Mouse (Mus musculus): ENCODE measurements around the gene Ano2. TPM values are rescaled to one million over a fixed set of nuclear protein-coding genes. Genes with fewer than 3 reads are reported as not detected.

Ano2 gene
- polyA plus RNA-seq, 1 experiment from 2014 or later = 0.05 TPM

GRCm38 (mm10) chr6:125747322-125747930, 57.2 kb downstream of the Ano2 start:
- no peak overlapping the region for H3K4me3 ChIP-seq
- no peaks in the 10 kb centered on the region for H3K9me3 ChIP-seq
- no peak overlapping the region for H3K27ac ChIP-seq
- no peaks in the 10 kb centered on the region for H3K36me3 ChIP-seq
- H3K4me2 ChIP-seq = no peak overlapping the region
- 32% methylated on average over 10 of the region's 10 CpGs for WGBS
- ATAC-seq (ENCODE audit: insufficient number of reproducible peaks, low FRiP score, low TSS enrichment, low read depth) = 0 out of 2 replicates have a peak, but pooled peaks have one; percentile 40
- H3K4me1 ChIP-seq = peaks cover 9% of the 10 kb centered on the region
- H3K27me3 ChIP-seq = no peaks in the 10 kb centered on the region
- H3K9ac ChIP-seq = no peak overlapping the region

GRCm38 (mm10) chr6:125748646-125749045, 58.4 kb downstream of the Ano2 start:
- Histone ChIP-seq H3K9ac (no peak overlapping the region), H3K36me3 (no peaks in the 10 kb centered on the region), H3K27me3 (no peaks in the 10 kb centered on the region), H3K4me1 (peaks cover 9% of the 10 kb centered on the region), H3K9me3 (no peaks in the 10 kb centered on the region), H3K4me2 (no peak overlapping the region), H3K4me3 (no peak overlapping the region), H3K27ac (no peak overlapping the region)
- no peak for ATAC-seq (ENCODE audit: insufficient number of reproducible peaks, low FRiP score, low TSS enrichment, low read depth)
- WGBS = 60% methylated on average over 3 of the region's 3 CpGs

GRCm38 (mm10) chr6:125762851-125763519, 72.8 kb downstream of the Ano2 start:
- 50% methylated on average over 11 of the region's 11 CpGs for WGBS
- no peak overlapping the region for H3K9ac ChIP-seq
- no peaks in the 10 kb centered on the region for H3K36me3 ChIP-seq
- H3K27me3 ChIP-seq = no peaks in the 10 kb centered on the region
- ATAC-seq (ENCODE audit: insufficient number of reproducible peaks, low FRiP score, low TSS enrichment, low read depth) = no peak
- H3K27ac ChIP-seq = no peak overlapping the region
- H3K4me1 ChIP-seq = no peaks in the 10 kb centered on the region
- no peaks in the 10 kb centered on the region for H3K9me3 ChIP-seq
- no peak overlapping the region for H3K4me2 ChIP-seq
- H3K4me3 ChIP-seq = no peak overlapping the region

GRCm38 (mm10) chr6:125773256-125773655, 83.0 kb downstream of the Ano2 start:
- no peak overlapping the region for H3K4me2 ChIP-seq
- no peaks in the 10 kb centered on the region for H3K27me3 ChIP-seq
- WGBS = 18% methylated on average over 5 of the region's 5 CpGs
- no peaks in the 10 kb centered on the region for H3K36me3 ChIP-seq
- no peaks in the 10 kb centered on the region for H3K9me3 ChIP-seq
- no peak overlapping the region for H3K4me3 ChIP-seq
- H3K4me1 ChIP-seq = no peaks in the 10 kb centered on the region
- ATAC-seq (ENCODE audit: insufficient number of reproducible peaks, low FRiP score, low TSS enrichment, low read depth) = no peak
- H3K27ac ChIP-seq = no peak overlapping the region
- no peak overlapping the region for H3K9ac ChIP-seq

- Histone ChIP-seq H3K36me3 (no peaks in the 10 kb centered on the region), H3K4me3 (no peak overlapping the region), H3K27ac (no peak overlapping the region), H3K4me2 (no peak overlapping the region), H3K4me1 (no peaks in the 10 kb centered on the region), H3K9ac (no peak overlapping the region), H3K27me3 (no peaks in the 10 kb centered on the region), H3K9me3 (no peaks in the 10 kb centered on the region)
- ATAC-seq (ENCODE audit: insufficient number of reproducible peaks, low FRiP score, low TSS enrichment, low read depth) = no peak
- 76% methylated on average over 5 of the region's 5 CpGs for WGBS
These were observed 86.1 kb downstream of the Ano2 start for GRCm38 (mm10) chr6:125776291-125776690.

- ATAC-seq (ENCODE audit: insufficient number of reproducible peaks, low FRiP score, low TSS enrichment, low read depth) = no peak
- H3K9me3 ChIP-seq = no peaks in the 10 kb centered on the region
- no peaks in the 10 kb centered on the region for H3K36me3 ChIP-seq
- H3K4me2 ChIP-seq = no peak overlapping the region
- no peak overlapping the region for H3K4me3 ChIP-seq
- no peak overlapping the region for H3K27ac ChIP-seq
- H3K27me3 ChIP-seq = peaks cover 17% of the 10 kb centered on the region
- WGBS = 29% methylated on average over 8 of the region's 8 CpGs
- peaks cover 12% of the 10 kb centered on the region for H3K4me1 ChIP-seq
- no peak overlapping the region for H3K9ac ChIP-seq
These were observed 112.7 kb downstream of the Ano2 start for GRCm38 (mm10) chr6:125802954-125803353.

GRCm38 (mm10) chr6:125803364-125804011, 113.3 kb downstream of the Ano2 start:
- Histone ChIP-seq H3K9ac (no peak overlapping the region), H3K9me3 (no peaks in the 10 kb centered on the region), H3K27me3 (peaks cover 17% of the 10 kb centered on the region), H3K4me3 (peak overlapping the region; percentile 2; the same call in 1 of the 2 replicates), H3K36me3 (no peaks in the 10 kb centered on the region), H3K4me2 (peak overlapping the region; percentile 22), H3K4me1 (peaks cover 13% of the 10 kb centered on the region), H3K27ac (no peak overlapping the region)
- ATAC-seq (ENCODE audit: insufficient number of reproducible peaks, low FRiP score, low TSS enrichment, low read depth) = no peak
- 7% methylated on average over 20 of the region's 20 CpGs for WGBS

GRCm38 (mm10) chr6:125808996-125809649, 118.9 kb downstream of the Ano2 start:
- ATAC-seq (ENCODE audit: insufficient number of reproducible peaks, low FRiP score, low TSS enrichment, low read depth) = peak; percentile 53; the same call in 1 of the 2 replicates
- Histone ChIP-seq H3K9me3 (no peaks in the 10 kb centered on the region), H3K36me3 (no peaks in the 10 kb centered on the region), H3K4me1 (peaks cover 21% of the 10 kb centered on the region), H3K9ac (no peak overlapping the region), H3K4me3 (no peak overlapping the region), H3K4me2 (no peak overlapping the region), H3K27ac (peak overlapping the region; percentile 57; the same call in 1 of the 2 replicates), H3K27me3 (peaks cover 20% of the 10 kb centered on the region)
- WGBS = 32% methylated on average over 9 of the region's 9 CpGs

GRCm38 (mm10) chr6:125811395-125811794, 121.2 kb downstream of the Ano2 start:
- ATAC-seq (ENCODE audit: insufficient number of reproducible peaks, low FRiP score, low TSS enrichment, low read depth) = no peak
- 9% methylated on average over 2 of the region's 2 CpGs for WGBS

GRCm38 (mm10) chr6:125838121-125838520, 147.9 kb downstream of the Ano2 start:
- no peaks in the 10 kb centered on the region for H3K4me1 ChIP-seq
- no peaks in the 10 kb centered on the region for H3K36me3 ChIP-seq
- ATAC-seq (ENCODE audit: insufficient number of reproducible peaks, low FRiP score, low TSS enrichment, low read depth) = no peak
- H3K9me3 ChIP-seq = no peaks in the 10 kb centered on the region
- no peak overlapping the region for H3K27ac ChIP-seq
- no peak overlapping the region for H3K4me3 ChIP-seq
- no peak overlapping the region for H3K9ac ChIP-seq
- no peak overlapping the region for H3K4me2 ChIP-seq
- WGBS = 34% methylated on average over 4 of the region's 4 CpGs
- H3K27me3 ChIP-seq = no peaks in the 10 kb centered on the region

More at GRCm38 (mm10) chr6:125811395-125811794, 121.2 kb downstream of the Ano2 start:
- Histone ChIP-seq H3K4me3 (no peak overlapping the region), H3K4me2 (no peak overlapping the region), H3K9ac (no peak overlapping the region), H3K36me3 (no peaks in the 10 kb centered on the region), H3K27ac (no peak overlapping the region), H3K4me1 (peaks cover 19% of the 10 kb centered on the region), H3K9me3 (no peaks in the 10 kb centered on the region), H3K27me3 (peaks cover 4% of the 10 kb centered on the region; the same call in 1 of the 2 replicates)

GRCm38 (mm10) chr6:125841284-125841683, 151.1 kb downstream of the Ano2 start:
- H3K9me3 ChIP-seq = no peaks in the 10 kb centered on the region
- H3K9ac ChIP-seq = no peak overlapping the region
- H3K4me1 ChIP-seq = no peaks in the 10 kb centered on the region
- 49% methylated on average over 3 of the region's 3 CpGs for WGBS
- H3K4me3 ChIP-seq = no peak overlapping the region
- ATAC-seq (ENCODE audit: insufficient number of reproducible peaks, low FRiP score, low TSS enrichment, low read depth) = no peak
- H3K36me3 ChIP-seq = no peaks in the 10 kb centered on the region
- H3K27ac ChIP-seq = no peak overlapping the region
- no peaks in the 10 kb centered on the region for H3K27me3 ChIP-seq
- H3K4me2 ChIP-seq = no peak overlapping the region

- Histone ChIP-seq H3K4me2 (no peak overlapping the region), H3K27me3 (no peaks in the 10 kb centered on the region), H3K36me3 (no peaks in the 10 kb centered on the region), H3K4me1 (no peaks in the 10 kb centered on the region), H3K9ac (no peak overlapping the region), H3K27ac (no peak overlapping the region), H3K4me3 (no peak overlapping the region), H3K9me3 (no peaks in the 10 kb centered on the region)
- 72% methylated on average over 4 of the region's 4 CpGs for WGBS
- no peak for ATAC-seq (ENCODE audit: insufficient number of reproducible peaks, low FRiP score, low TSS enrichment, low read depth)
These were observed 161.0 kb downstream of the Ano2 start for GRCm38 (mm10) chr6:125851196-125851595.
